Mouse (Mus musculus) spleen, adult 2 months (tissue): ENCODE measurements at regions not wholly inside any gene's neighbourhood (a gene's known extent, or its start where the extent isn't known, plus 50 kb on each side); places are given as distances from the start of the nearest gene placed in this dataset.

Experiments used
- CTCF ChIP-seq: fragments of 200-500 bp; IDR thresholded peaks from 2 replicates; pipeline ENCODE4 v1.5.1; 2011; ENCODE audit warnings: mild to moderate bottlenecking, inconsistent platforms; ENCODE audit not compliant: insufficient read depth, insufficient read length, insufficient replicate concordance; ENCODE audit errors: extremely low read depth
- POLR2A ChIP-seq: fragments of 200-500 bp; IDR thresholded peaks from 2 replicates; pipeline ENCODE4 v1.6.1; 2011; ENCODE audit warnings: low read depth, low read length, inconsistent platforms

- TF ChIP-seq POLR2A: no peak
- no peak for TF ChIP-seq CTCF
Measured at GRCm38 (mm10) chr13:28814127-28814526, 139.4 kb downstream of the Sox4 start.
